Mouse (Mus musculus) gonadal fat pad, adult 2 months (tissue): ENCODE measurements around the gene Adm. TPM values are rescaled to one million over a fixed set of nuclear protein-coding genes. Genes with fewer than 3 reads are reported as not detected.

ENCODE experiments used
- DNase-seq: peaks from one replicate; pipeline ENCODE4 v3.0.0-alpha.2; 2012; ENCODE audit warnings: low read depth
- polyA plus RNA-seq: library from polyadenylated mRNA; depleted of rRNA; stranded (reverse); fragments of >200 nt; gene quantifications from 2 replicates; pipeline ENCODE4 v1.2.3, GENCODE M21; 2012; rRNA removed

Adm gene
- polyA plus RNA-seq, 1 experiment: 17.4 TPM

GRCm38 (mm10) chr7:110658378-110658928 lies 31.0 kb downstream of the Adm start:
- no peak for DNase-seq

GRCm38 (mm10) chr7:110666537-110666936 lies 39.1 kb downstream of the Adm start:
- DNase-seq: no peak

- no peak for DNase-seq
These were observed 40.8 kb downstream of the Adm start for GRCm38 (mm10) chr7:110668247-110668646.

GRCm38 (mm10) chr7:110668756-110669155 lies 41.3 kb downstream of the Adm start:
- DNase-seq: peak; percentile 95

GRCm38 (mm10) chr7:110671121-110671680 lies 43.7 kb downstream of the Adm start:
- DNase-seq: peak; percentile 90

Other genes with a start within 250 kb of the Adm start
- gene Sbf2, start 12.7 kb upstream of the Adm start, polyA plus RNA-seq: 26.8 and 27.6 TPM in 2 replicates
- 29.2 and 34.2 TPM in 2 replicates for gene Ampd3, start 140.5 kb downstream of the Adm start, polyA plus RNA-seq
- 24.7 and 26.5 TPM in 2 replicates for gene Rnf141, start 216.8 kb downstream of the Adm start, polyA plus RNA-seq
- 14.1 and 33.2 TPM in 2 replicates for gene Lyve1, start 235.6 kb downstream of the Adm start, polyA plus RNA-seq